Mouse (Mus musculus) heart, embryonic 14.5 days (tissue): ENCODE data around the gene Fam53b. TPM values are rescaled to one million over a fixed set of nuclear protein-coding genes. Genes with fewer than 3 reads are reported as not detected.
A peak's percentile ranks its signal among the peaks of the same experiment; 100 is the strongest.

Experiments used
- ATAC-seq: fragments of 200-750 bp; cut with Nextera tagmentation; 2 replicates; pipeline ENCODE4 v1.8.0; 2017; ENCODE audit warnings: low read depth, moderate TSS enrichment; ENCODE audit not compliant: insufficient number of reproducible peaks, insufficient read depth, low FRiP score
- H3K27ac ChIP-seq, 2 experiments: fragments of 200-500 bp in 1 of 2; fragments of 300-500 bp in 1 of 2; sonication (generic) in 1 of 2; replicated peaks in 1 of 2; 2 replicates each; pipeline ENCODE4 v1.5.1; 2012 to 2014; ENCODE audit warnings: low read depth in 2 of 2, low read length in 2 of 2, control low read depth in 1 of 2, mild to moderate bottlenecking in 1 of 2, mixed read lengths in 1 of 2; ENCODE audit not compliant: control insufficient read depth in 1 of 2, insufficient read depth in 1 of 2
- H3K27me3 ChIP-seq: fragments of 300-500 bp; sonication (generic); 2 replicates; pipeline ENCODE4 v1.6.1; 2014; ENCODE audit warnings: mild to moderate bottlenecking, low read length, control low read depth; ENCODE audit not compliant: control insufficient read depth, insufficient read depth
- H3K36me3 ChIP-seq: fragments of 300-500 bp; sonication (generic); 2 replicates; pipeline ENCODE4 v1.6.1; 2014; ENCODE audit warnings: mild to moderate bottlenecking, control low read depth, low read length, mixed read lengths; ENCODE audit not compliant: control insufficient read depth, insufficient read depth
- H3K4me1 ChIP-seq, 2 experiments: fragments of 200-500 bp in 1 of 2; fragments of 300-500 bp in 1 of 2; sonication (generic) in 1 of 2; 2 replicates each; pipeline ENCODE4 v1.6.1; 2012 to 2014; ENCODE audit warnings: low read length in 2 of 2, control low read depth in 1 of 2, mixed read lengths in 1 of 2; ENCODE audit not compliant: control insufficient read depth in 2 of 2, insufficient read depth in 2 of 2
- H3K4me2 ChIP-seq: fragments of 300-500 bp; sonication (generic); 2 replicates; pipeline ENCODE4 v1.6.1; 2014; ENCODE audit warnings: mild to moderate bottlenecking, low read length
- H3K4me3 ChIP-seq, 2 experiments: fragments of 200-500 bp in 1 of 2; fragments of 300-500 bp in 1 of 2; sonication (generic) in 1 of 2; 2 replicates each; pipeline ENCODE4 v1.5.1; 2012 to 2014; ENCODE audit warnings: low read length in 2 of 2, mild to moderate bottlenecking in 2 of 2, control low read depth in 1 of 2, low read depth in 1 of 2, moderate library complexity in 1 of 2; ENCODE audit not compliant: control insufficient read depth in 1 of 2, insufficient read depth in 1 of 2
- H3K9ac ChIP-seq: fragments of 300-500 bp; sonication (generic); 2 replicates; pipeline ENCODE4 v1.6.1; 2014; ENCODE audit warnings: mild to moderate bottlenecking, low read length
- H3K9me3 ChIP-seq: fragments of 300-500 bp; sonication (generic); 2 replicates; pipeline ENCODE4 v1.6.1; 2016; ENCODE audit warnings: low read length, control low read depth; ENCODE audit not compliant: control insufficient read depth
- WGBS: fragments of 180-500 bp; shearing (Covaris S2); extraction: QIAGEN DNeasy Blood & Tissue Kit; methylation state at CpG from one replicate; pipeline ENCODE4 v1.1.7; 2014; 5-methylcytosine and 5-hydroxymethylcytosine counted together
- polyA plus RNA-seq: library from polyadenylated mRNA; unstranded; fragments of >200 nt; fragmentation: Nextera tagmentation; extraction: Ambion mirVana; gene quantifications from 2 replicates; pipeline ENCODE4 v1.2.1, GENCODE M21; 2014

Gene Fam53b
- polyA plus RNA-seq, 1 experiment from 2014 or later = 15.4 TPM

- no peaks in the 10 kb centered on the region for H3K9me3 ChIP-seq
- no peak for ATAC-seq
- H3K27ac ChIP-seq = peak overlapping the region in 1 of 2 experiments; percentile 73; a peak in 1 of 4 replicates
- no peak overlapping the region for H3K4me3 ChIP-seq
- peaks cover 26 to 44% of the 10 kb centered on the region in 2 experiments for H3K4me1 ChIP-seq
- 75% methylated on average over 5 of the region's 5 CpGs for WGBS
- no peaks in the 10 kb centered on the region for H3K27me3 ChIP-seq
- H3K4me2 ChIP-seq = no peak overlapping the region
- no peak overlapping the region for H3K9ac ChIP-seq
- 0 out of 2 replicates have a peak, but pooled peaks cover 3% of the 10 kb centered on the region for H3K36me3 ChIP-seq
Observed at GRCm38 (mm10) chr7:132724501-132725062, 89.1 kb downstream of the Fam53b start.

- peak overlapping the region in 1 of 2 experiments; percentile 73; a peak in 2 of 4 replicates for H3K27ac ChIP-seq
- H3K9ac ChIP-seq = no peak overlapping the region
- ATAC-seq = peak; percentile 54
- H3K4me1 ChIP-seq = peaks cover 25 to 43% of the 10 kb centered on the region in 2 experiments
- no peak overlapping the region for H3K4me2 ChIP-seq
- no peaks in the 10 kb centered on the region for H3K27me3 ChIP-seq
- no peaks in the 10 kb centered on the region for H3K9me3 ChIP-seq
- H3K36me3 ChIP-seq = 0 out of 2 replicates have a peak, but pooled peaks cover 3% of the 10 kb centered on the region
- no peak overlapping the region for H3K4me3 ChIP-seq
- WGBS = 66% methylated on average over 11 of the region's 11 CpGs
Observed at GRCm38 (mm10) chr7:132723906-132724305, 89.8 kb downstream of the Fam53b start.

GRCm38 (mm10) chr7:132722401-132723370 lies 91.0 kb downstream of the Fam53b start:
- Histone ChIP-seq H3K27me3 (no peaks in the 10 kb centered on the region), H3K9ac (no peak overlapping the region), H3K4me1 (peaks cover 20 to 39% of the 10 kb centered on the region in 2 experiments), H3K4me2 (no peak overlapping the region), H3K9me3 (no peaks in the 10 kb centered on the region), H3K4me3 (no peak overlapping the region), H3K36me3 (no peaks in the 10 kb centered on the region), H3K27ac (peak overlapping the region; percentile 41 to 73)
- ATAC-seq = no peak; the same call in 1 of the 2 replicates
- 75% methylated on average over 12 of the region's 12 CpGs for WGBS

- WGBS = 72% methylated on average over 8 of the region's 8 CpGs
- Histone ChIP-seq H3K4me1 (peaks cover 21 to 41% of the 10 kb centered on the region in 2 experiments), H3K9ac (no peak overlapping the region)
Observed at GRCm38 (mm10) chr7:132720562-132720961, 93.1 kb downstream of the Fam53b start.

GRCm38 (mm10) chr7:132719570-132719969 lies 94.1 kb downstream of the Fam53b start:
- no peak overlapping the region for H3K4me3 ChIP-seq
- H3K27me3 ChIP-seq = no peaks in the 10 kb centered on the region
- H3K27ac ChIP-seq = no peak overlapping the region
- no peaks in the 10 kb centered on the region for H3K9me3 ChIP-seq
- ATAC-seq = no peak
- H3K36me3 ChIP-seq = peaks cover 9% of the 10 kb centered on the region
- H3K9ac ChIP-seq = no peak overlapping the region
- 85% methylated on average over 4 of the region's 4 CpGs for WGBS
- no peak overlapping the region for H3K4me2 ChIP-seq
- H3K4me1 ChIP-seq = peaks cover 28 to 43% of the 10 kb centered on the region in 2 experiments

More at GRCm38 (mm10) chr7:132720562-132720961, 93.1 kb downstream of the Fam53b start:
- no peak overlapping the region for H3K4me2 ChIP-seq
- ATAC-seq = no peak
- H3K27ac ChIP-seq = no peak overlapping the region
- peaks cover 3% of the 10 kb centered on the region for H3K36me3 ChIP-seq
- no peaks in the 10 kb centered on the region for H3K27me3 ChIP-seq
- H3K4me3 ChIP-seq = no peak overlapping the region
- no peaks in the 10 kb centered on the region for H3K9me3 ChIP-seq

GRCm38 (mm10) chr7:132715259-132715658 lies 98.4 kb downstream of the Fam53b start:
- Histone ChIP-seq H3K27me3 (no peaks in the 10 kb centered on the region), H3K4me1 (peaks cover 42 to 54% of the 10 kb centered on the region in 2 experiments), H3K4me2 (no peak overlapping the region), H3K27ac (peak overlapping the region; percentile 99 to 100), H3K9me3 (no peaks in the 10 kb centered on the region), H3K4me3 (no peak overlapping the region), H3K9ac (peak overlapping the region; percentile 65), H3K36me3 (peaks cover 9% of the 10 kb centered on the region)
- 95% methylated on average over 4 of the region's 4 CpGs for WGBS
- no peak for ATAC-seq

- H3K36me3 ChIP-seq = peaks cover 9% of the 10 kb centered on the region
- WGBS = 4% methylated on average over 6 of the region's 6 CpGs
- H3K9ac ChIP-seq = peak overlapping the region; percentile 70
- H3K27ac ChIP-seq = peak overlapping the region; percentile 99 to 100
- H3K4me1 ChIP-seq = peaks cover 42 to 52% of the 10 kb centered on the region in 2 experiments
- H3K27me3 ChIP-seq = no peaks in the 10 kb centered on the region
- peak overlapping the region; percentile 45 for H3K4me2 ChIP-seq
- peak; percentile 86 for ATAC-seq
- H3K4me3 ChIP-seq = no peak overlapping the region
- no peaks in the 10 kb centered on the region for H3K9me3 ChIP-seq
Observed at GRCm38 (mm10) chr7:132714236-132714923, 99.3 kb downstream of the Fam53b start.
